Mouse (Mus musculus) midbrain, embryonic 12.5 days (tissue): ENCODE measurements at regions not wholly inside any gene's neighbourhood (a gene's known extent, or its start where the extent isn't known, plus 50 kb on each side); places are given as distances from the start of the nearest gene placed in this dataset.

Experiments used
- ATAC-seq: fragments of 200-750 bp; cut with Nextera tagmentation; 2 replicates; pipeline ENCODE4 v1.8.0; 2017; ENCODE audit warnings: low read depth, moderate TSS enrichment, moderate library complexity; ENCODE audit not compliant: low FRiP score
- H3K27ac ChIP-seq: fragments of 300-500 bp; sonication (generic); replicated peaks from 2 replicates; pipeline ENCODE4 v1.5.1; 2016; ENCODE audit warnings: mild to moderate bottlenecking
- H3K27me3 ChIP-seq: fragments of 300-500 bp; sonication (generic); 2 replicates; pipeline ENCODE4 v1.6.1; 2016; ENCODE audit warnings: mild to moderate bottlenecking
- H3K36me3 ChIP-seq: fragments of 300-500 bp; sonication (generic); 2 replicates; pipeline ENCODE4 v1.6.1; 2016
- H3K4me1 ChIP-seq: fragments of 300-500 bp; sonication (generic); 2 replicates; pipeline ENCODE4 v1.6.1; 2016
- H3K4me2 ChIP-seq: fragments of 300-500 bp; sonication (generic); replicated peaks from 2 replicates; pipeline ENCODE4 v1.6.1; 2016; ENCODE audit warnings: mild to moderate bottlenecking, moderate library complexity
- H3K4me3 ChIP-seq: fragments of 300-500 bp; sonication (generic); 2 replicates; pipeline ENCODE4 v1.5.1; 2016; ENCODE audit warnings: mild to moderate bottlenecking
- H3K9ac ChIP-seq: fragments of 300-500 bp; sonication (generic); replicated peaks from 2 replicates; pipeline ENCODE4 v1.6.1; 2016; ENCODE audit warnings: mild to moderate bottlenecking, moderate library complexity
- H3K9me3 ChIP-seq: fragments of 300-500 bp; sonication (generic); 2 replicates; pipeline ENCODE4 v1.6.1; 2016; ENCODE audit warnings: mild to moderate bottlenecking
- WGBS: fragments of 180-500 bp; shearing (Covaris S2); methylation state at CpG from one replicate; pipeline ENCODE4 v1.1.7; 2016; 5-methylcytosine and 5-hydroxymethylcytosine counted together

DNA sequence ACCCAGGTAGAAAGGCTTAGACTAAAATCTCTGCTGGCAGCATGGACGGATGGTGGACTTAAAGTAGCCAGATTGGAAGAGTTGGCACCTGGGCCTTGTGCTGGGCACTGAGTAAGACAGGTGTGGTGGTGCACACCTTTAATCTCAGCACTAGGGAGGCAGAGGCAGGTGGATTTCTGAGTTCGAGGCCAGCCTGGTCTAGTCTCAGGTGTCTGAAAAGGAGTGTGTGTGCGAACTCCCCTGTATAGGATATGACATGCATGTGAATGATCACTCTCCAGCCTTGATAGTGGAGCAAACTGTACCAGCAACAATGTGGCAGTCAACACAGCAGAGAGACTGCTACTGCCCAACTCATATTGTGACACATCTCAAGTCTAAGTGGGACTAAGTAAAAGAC lies 70.1 kb upstream of the Frmd4a start:
- Histone ChIP-seq H3K4me2 (no peak overlapping the region), H3K4me1 (no peaks in the 10 kb centered on the region), H3K36me3 (no peaks in the 10 kb centered on the region), H3K4me3 (no peak overlapping the region), H3K9ac (no peak overlapping the region), H3K27me3 (no peaks in the 10 kb centered on the region), H3K9me3 (no peaks in the 10 kb centered on the region), H3K27ac (no peak overlapping the region)
- 90% methylated on average over 3 of the region's 3 CpGs for WGBS
- no peak for ATAC-seq

DNA sequence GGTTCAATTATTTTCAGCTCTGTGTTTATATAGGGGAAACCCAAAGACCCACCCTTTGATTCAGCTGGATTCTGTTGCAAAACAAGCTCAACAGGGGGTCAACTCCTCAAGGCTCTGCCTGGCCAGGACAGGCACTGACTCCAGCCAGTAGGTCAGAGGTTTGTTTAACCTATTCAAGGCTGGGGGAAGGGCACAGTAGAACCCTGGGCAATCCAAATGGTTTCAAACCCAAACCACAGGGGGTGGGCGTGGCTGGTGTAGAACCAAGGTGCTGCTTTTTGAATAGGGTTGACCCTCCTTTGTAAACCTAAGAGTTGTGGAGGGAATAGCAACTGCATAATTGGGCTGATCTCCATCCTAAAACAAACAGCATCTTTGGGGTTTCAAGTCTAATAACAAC lies 69.2 kb upstream of the Frmd4a start:
- Histone ChIP-seq H3K4me3 (no peak overlapping the region), H3K27ac (no peak overlapping the region), H3K27me3 (no peaks in the 10 kb centered on the region), H3K9me3 (no peaks in the 10 kb centered on the region), H3K4me2 (no peak overlapping the region), H3K4me1 (no peaks in the 10 kb centered on the region), H3K36me3 (no peaks in the 10 kb centered on the region), H3K9ac (no peak overlapping the region)
- 63% methylated on average over 1 of the region's 1 CpGs for WGBS
- ATAC-seq, result no peak

DNA sequence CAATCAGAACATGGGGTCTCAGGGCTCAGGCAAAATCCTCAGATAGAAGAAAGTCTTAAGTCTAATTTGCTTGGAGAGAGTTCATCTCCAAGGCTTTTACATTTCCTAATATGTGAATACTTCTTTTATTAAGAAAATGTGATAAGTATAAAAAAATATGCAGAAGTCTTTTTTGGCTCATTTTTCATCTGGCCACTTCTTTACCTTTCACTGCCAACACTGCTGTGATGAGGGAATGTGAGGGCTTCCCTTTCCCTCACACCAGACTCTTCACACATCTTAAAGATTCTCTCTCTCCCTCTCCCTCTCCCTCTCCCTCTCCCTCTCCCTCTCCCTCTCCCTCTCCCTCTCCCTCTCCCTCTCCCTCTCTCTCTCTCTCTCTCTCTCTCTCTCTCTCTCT lies 60.0 kb upstream of the Frmd4a start:
- H3K27ac ChIP-seq, result no peak overlapping the region
- H3K36me3 ChIP-seq, result no peaks in the 10 kb centered on the region
- H3K27me3 ChIP-seq, result 0 out of 2 replicates have a peak, but pooled peaks cover 4% of the 10 kb centered on the region
- no peak overlapping the region for H3K4me2 ChIP-seq
- H3K9ac ChIP-seq, result no peak overlapping the region
- H3K4me3 ChIP-seq, result no peak overlapping the region
- no peaks in the 10 kb centered on the region for H3K9me3 ChIP-seq
- no peaks in the 10 kb centered on the region for H3K4me1 ChIP-seq
- ATAC-seq, result no peak

DNA sequence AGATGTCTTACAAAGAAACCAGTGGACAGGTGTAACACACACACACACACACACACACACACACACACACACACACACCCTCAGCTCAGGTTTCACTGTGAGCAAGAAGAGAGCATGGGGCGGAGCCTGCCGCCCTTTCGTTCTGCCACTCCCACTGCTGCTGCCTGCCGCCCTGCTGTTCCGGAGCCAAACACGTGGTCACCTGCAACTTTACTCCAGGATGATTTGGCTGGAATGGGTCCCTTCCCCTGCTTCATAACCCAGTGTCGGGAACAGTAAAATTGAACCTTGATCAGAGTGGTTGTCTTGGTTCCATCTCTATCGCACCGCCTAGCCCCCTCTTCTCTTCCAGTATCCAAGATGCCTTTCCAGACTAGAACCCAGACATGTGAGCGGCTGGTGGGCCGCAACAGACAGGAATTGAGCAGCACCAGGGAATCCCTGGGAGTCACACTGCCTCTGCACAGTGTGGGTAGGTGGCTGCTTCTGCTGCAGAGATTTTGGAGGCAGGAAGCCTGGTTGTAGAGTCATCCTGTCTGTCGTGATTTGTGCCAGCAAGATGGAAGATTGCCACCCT lies 59.4 kb upstream of the Frmd4a start:
- H3K27ac ChIP-seq, result no peak overlapping the region
- H3K9ac ChIP-seq, result no peak overlapping the region
- peak overlapping the region; percentile 27 for H3K4me2 ChIP-seq
- H3K4me1 ChIP-seq, result no peaks in the 10 kb centered on the region
- 35% methylated on average over 12 of the region's 12 CpGs for WGBS
- H3K4me3 ChIP-seq, result no peak overlapping the region
- no peaks in the 10 kb centered on the region for H3K36me3 ChIP-seq
- H3K27me3 ChIP-seq, result 0 out of 2 replicates have a peak, but pooled peaks cover 4% of the 10 kb centered on the region
- no peaks in the 10 kb centered on the region for H3K9me3 ChIP-seq
- no peak for ATAC-seq

DNA sequence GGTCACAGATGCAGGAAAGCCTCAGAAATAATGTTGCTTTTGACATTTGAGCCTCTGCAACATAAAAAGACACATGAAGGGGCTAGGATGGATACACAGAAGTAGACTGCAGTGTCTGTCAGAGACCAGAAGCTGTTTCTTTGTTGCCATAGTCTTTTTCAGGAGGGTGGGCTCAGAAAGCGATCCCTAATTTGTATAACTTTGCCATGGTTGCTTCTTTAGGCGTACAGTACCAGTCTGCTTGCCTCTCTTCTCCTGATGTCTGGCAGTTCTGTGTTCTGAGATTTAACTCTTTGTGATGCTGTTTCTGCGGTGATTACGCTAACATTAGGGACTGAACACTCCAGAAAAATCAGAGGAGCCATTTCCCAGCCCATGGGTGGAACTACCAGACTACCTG lies 58.8 kb upstream of the Frmd4a start:
- ATAC-seq, result no peak
- Histone ChIP-seq H3K9ac (no peak overlapping the region), H3K4me3 (no peak overlapping the region), H3K27me3 (0 out of 2 replicates have a peak, but pooled peaks cover 4% of the 10 kb centered on the region), H3K4me2 (no peak overlapping the region), H3K9me3 (no peaks in the 10 kb centered on the region), H3K36me3 (no peaks in the 10 kb centered on the region), H3K4me1 (no peaks in the 10 kb centered on the region), H3K27ac (no peak overlapping the region)
- WGBS, result 82% methylated on average over 4 of the region's 4 CpGs

DNA sequence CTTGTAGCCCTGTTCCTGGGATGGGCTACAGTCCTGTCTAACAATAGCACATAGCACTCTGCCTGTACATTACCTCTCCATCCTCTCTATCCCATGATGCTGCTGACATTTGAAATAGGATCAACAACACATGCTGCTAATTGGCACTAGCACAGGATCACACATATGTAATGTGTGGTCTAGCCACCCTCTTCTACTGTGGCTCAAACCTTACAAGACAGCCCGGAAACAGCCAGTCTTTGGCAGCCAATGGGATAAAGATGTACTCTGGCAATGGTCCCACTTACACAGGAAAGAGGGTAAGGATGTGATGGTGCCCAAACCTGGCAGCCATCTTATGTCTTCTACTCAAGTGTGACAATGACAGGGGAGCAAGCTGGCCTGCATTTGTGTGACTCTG lies 58.3 kb upstream of the Frmd4a start:
- Histone ChIP-seq H3K4me3 (no peak overlapping the region), H3K9ac (no peak overlapping the region), H3K36me3 (no peaks in the 10 kb centered on the region), H3K27ac (no peak overlapping the region), H3K9me3 (no peaks in the 10 kb centered on the region), H3K27me3 (0 out of 2 replicates have a peak, but pooled peaks cover 4% of the 10 kb centered on the region), H3K4me2 (no peak overlapping the region), H3K4me1 (no peaks in the 10 kb centered on the region)
- WGBS, result 94% methylated on average over 1 of the region's 1 CpGs
- no peak for ATAC-seq

DNA sequence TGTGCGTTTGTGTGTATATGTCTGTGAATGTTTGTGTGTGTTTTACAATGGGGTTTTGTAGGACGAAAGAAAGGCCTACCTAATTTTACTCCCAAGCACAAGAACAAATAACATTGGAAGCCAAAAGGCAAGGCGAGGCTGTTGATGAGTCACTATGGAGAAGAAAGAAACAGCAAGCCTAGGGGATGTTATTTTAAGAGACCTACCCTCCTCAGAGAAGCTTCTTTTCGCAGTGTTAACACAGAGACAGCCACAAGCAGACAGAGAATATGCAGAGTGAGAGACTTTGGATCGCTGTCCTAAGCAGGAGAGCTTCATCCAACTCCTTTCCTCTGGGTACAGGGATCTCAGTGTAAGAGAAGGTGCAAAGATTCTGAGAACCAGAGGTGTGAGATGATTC lies 57.3 kb upstream of the Frmd4a start:
- Histone ChIP-seq H3K27ac (no peak overlapping the region), H3K4me3 (no peak overlapping the region), H3K9ac (no peak overlapping the region), H3K9me3 (no peaks in the 10 kb centered on the region), H3K27me3 (0 out of 2 replicates have a peak, but pooled peaks cover 4% of the 10 kb centered on the region), H3K36me3 (no peaks in the 10 kb centered on the region), H3K4me2 (no peak overlapping the region), H3K4me1 (no peaks in the 10 kb centered on the region)
- 89% methylated on average over 5 of the region's 5 CpGs for WGBS
- ATAC-seq, result no peak

DNA sequence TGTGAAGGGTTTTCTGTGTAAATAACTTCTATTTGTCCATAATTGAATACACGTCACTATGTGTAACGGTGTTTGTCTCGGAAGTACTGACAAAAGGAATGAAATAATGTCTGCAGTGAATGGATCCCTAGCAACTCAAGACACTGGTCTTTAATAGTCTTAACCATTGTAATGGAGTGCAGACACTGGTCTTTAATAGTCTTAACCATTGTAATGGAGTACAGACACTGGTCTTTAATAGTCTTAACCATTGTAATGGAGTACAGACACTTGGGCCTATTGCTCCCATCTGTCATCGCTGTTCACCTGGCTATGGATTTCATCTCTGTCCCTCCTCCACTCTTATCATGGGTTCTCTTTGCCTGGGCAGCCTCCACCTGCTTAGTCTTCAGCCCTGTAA lies 53.2 kb upstream of the Frmd4a start:
- no peak overlapping the region for H3K27ac ChIP-seq
- no peaks in the 10 kb centered on the region for H3K4me1 ChIP-seq
- no peak overlapping the region for H3K4me2 ChIP-seq
- H3K36me3 ChIP-seq, result no peaks in the 10 kb centered on the region
- WGBS, result 90% methylated on average over 4 of the region's 4 CpGs
- H3K9ac ChIP-seq, result no peak overlapping the region
- ATAC-seq, result peak; percentile 100
- no peaks in the 10 kb centered on the region for H3K9me3 ChIP-seq
- H3K4me3 ChIP-seq, result no peak overlapping the region
- H3K27me3 ChIP-seq, result no peaks in the 10 kb centered on the region
